Mouse (Mus musculus): Measurements from ENCODE around the gene Ddah1.

DNA sequence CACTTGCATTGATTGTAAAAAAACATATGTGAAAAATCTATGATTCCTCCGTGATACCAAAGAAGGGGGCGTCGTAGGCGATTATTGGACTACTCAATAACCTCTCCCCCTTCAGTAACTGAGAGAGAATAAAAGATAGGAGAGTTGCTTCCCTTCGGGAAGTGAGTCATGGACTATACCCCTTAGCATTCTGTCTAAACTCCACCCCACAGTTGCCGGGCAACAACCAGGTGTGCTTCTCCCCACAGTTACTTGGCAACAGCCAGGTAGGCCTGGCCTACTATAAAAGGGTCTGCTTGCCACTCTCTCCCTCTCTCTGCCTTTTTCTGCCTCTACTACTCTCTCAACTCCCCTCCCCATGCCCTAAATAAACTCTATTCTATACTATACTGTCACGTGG lies 42.6 kb upstream of the Ddah1 start:
- no peak for TF ChIP-seq CTCF (IDR thresholded peaks at IDR 0.05; ENCODE audit: low read depth)
- TF ChIP-seq EP300 (IDR thresholded peaks at IDR 0.05; ENCODE audit: low read depth), result no peak
